Mouse (Mus musculus) lung, embryonic 14.5 days (tissue): ENCODE data around the gene 2310022A10Rik. TPM values are rescaled to one million over a fixed set of nuclear protein-coding genes. Genes with fewer than 3 reads are reported as not detected.

Source experiments
- ATAC-seq: fragments of 200-750 bp; cut with Nextera tagmentation; 2 replicates; pipeline ENCODE4 v1.8.0; 2017; ENCODE audit warnings: mild to moderate bottlenecking, moderate TSS enrichment, moderate library complexity; ENCODE audit not compliant: insufficient read depth
- DNase-seq: peaks from one replicate; pipeline ENCODE4 v3.0.0-alpha.2; 2015
- H3K27ac ChIP-seq: fragments of 300-500 bp; sonication (generic); 2 replicates; pipeline ENCODE4 v1.5.1; 2014; ENCODE audit warnings: low read depth, mild to moderate bottlenecking, moderate library complexity
- H3K27me3 ChIP-seq: fragments of 300-500 bp; sonication (generic); 2 replicates; pipeline ENCODE4 v1.6.1; 2014; ENCODE audit warnings: low read length, control low read depth; ENCODE audit not compliant: insufficient read depth
- H3K36me3 ChIP-seq: fragments of 300-500 bp; sonication (generic); 2 replicates; pipeline ENCODE4 v1.6.1; 2014; ENCODE audit warnings: control low read depth; ENCODE audit not compliant: insufficient read depth
- H3K4me1 ChIP-seq: fragments of 300-500 bp; sonication (generic); 2 replicates; pipeline ENCODE4 v1.6.1; 2014; ENCODE audit warnings: antibody characterized with exemption, control low read depth; ENCODE audit not compliant: insufficient read depth
- H3K4me2 ChIP-seq: fragments of 300-500 bp; sonication (generic); 2 replicates; pipeline ENCODE4 v1.6.1; 2014; ENCODE audit warnings: mild to moderate bottlenecking
- H3K4me3 ChIP-seq: fragments of 300-500 bp; sonication (generic); 2 replicates; pipeline ENCODE4 v1.5.1; 2014; ENCODE audit warnings: low read depth, low read length
- H3K9ac ChIP-seq: fragments of 300-500 bp; sonication (generic); 2 replicates; pipeline ENCODE4 v1.6.1; 2014
- H3K9me3 ChIP-seq: fragments of 300-500 bp; sonication (generic); 2 replicates; pipeline ENCODE4 v1.6.1; 2016; ENCODE audit warnings: low read depth, low read length, control low read depth
- CTCF ChIP-seq: IDR thresholded peaks from 2 replicates; pipeline ENCODE4 v1.5.1; 2016; ENCODE audit warnings: antibody characterized with exemption, low read depth
- WGBS: fragments of 180-500 bp; shearing (Covaris S2); extraction: QIAGEN DNeasy Blood & Tissue Kit; methylation state at CpG from one replicate; pipeline ENCODE4 v1.1.7; 2014; 5-methylcytosine and 5-hydroxymethylcytosine counted together
- polyA plus RNA-seq: library from polyadenylated mRNA; unstranded; fragments of >200 nt; fragmentation: Nextera tagmentation; extraction: Ambion mirVana; gene quantifications from 2 replicates; pipeline ENCODE4 v1.2.1, GENCODE M21; 2014

The 2310022A10Rik gene
- polyA plus RNA-seq, result 20.6 and 25.4 TPM in 2 replicates

DNA sequence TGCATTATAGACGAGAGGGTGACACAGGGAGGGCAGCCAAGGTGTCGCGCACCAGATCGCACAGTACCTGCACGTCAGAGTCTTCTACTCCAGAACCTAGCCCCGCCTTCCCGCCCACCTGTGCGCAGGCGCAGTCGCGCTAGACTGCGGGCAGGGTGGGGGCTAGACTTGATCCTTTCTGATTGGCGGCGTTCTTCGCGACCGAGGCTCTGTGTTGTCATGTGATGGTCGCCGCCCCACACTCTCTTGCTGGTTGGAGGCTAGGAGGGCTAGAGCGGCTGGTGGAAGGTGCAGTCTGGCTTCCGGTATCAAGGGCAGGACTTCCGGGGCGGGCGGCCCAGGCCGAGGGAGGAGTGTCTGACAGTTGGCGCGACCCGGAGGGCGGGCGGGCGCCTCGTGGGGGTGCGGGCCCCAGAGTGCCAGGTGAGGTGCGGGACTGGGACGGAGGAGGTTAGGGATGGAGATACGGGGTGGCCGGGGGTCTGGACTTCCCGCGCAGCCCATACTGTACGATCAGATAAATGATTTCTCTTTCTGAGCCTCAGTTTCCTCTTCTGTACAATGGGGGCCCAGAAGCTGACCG lies at the start of gene 2310022A10Rik, which contains the start of gene Pld3:
TSS of gene 2310022A10Rik (plus strand) at position 303 of the 583 bp plus-strand sequence.
TSS of gene Pld3 (minus strand) at position 288 of the 583 bp plus-strand sequence.
- WGBS, result under 1% methylated on average over 41 of the region's 41 CpGs
- H3K27ac ChIP-seq, result 0 out of 2 replicates have a peak within 1 kb of the TSS, but pooled peaks have one; percentile 30

DNA sequence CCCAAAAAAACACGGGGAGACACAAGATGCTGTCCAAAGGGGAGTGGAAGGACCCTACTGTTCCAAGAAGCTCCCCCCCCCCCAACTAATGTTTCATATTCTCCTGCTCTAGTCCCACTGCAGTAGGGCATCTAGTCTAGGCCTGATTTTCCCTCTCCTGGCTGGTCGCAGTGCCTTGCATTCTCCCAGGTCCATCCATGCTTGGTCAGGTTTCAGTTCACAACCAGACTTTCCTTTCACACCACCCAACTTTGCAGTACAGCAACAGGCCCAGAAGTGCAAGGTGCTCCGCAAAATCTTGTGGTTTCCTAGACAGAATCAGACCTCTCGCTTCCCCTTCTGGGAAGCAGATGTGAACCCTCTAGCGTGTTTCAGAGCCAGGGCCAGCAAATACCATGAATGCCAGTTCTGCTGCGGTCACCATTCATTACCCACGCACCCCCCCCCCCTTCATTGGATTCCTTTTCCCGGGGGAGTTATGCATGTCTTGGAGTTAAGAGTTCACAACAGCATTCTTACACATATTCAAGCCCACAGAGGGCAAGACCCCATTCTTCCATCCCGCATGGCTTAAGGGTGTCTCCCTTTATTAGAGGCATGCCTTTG lies 46.2 kb upstream of the 2310022A10Rik start:
- no peak for TF ChIP-seq CTCF
- 35% methylated on average over 9 of the region's 9 CpGs for WGBS
- no peaks in the 10 kb centered on the region for H3K27me3 ChIP-seq
- peak overlapping the region; percentile 98 for H3K27ac ChIP-seq
- peak; percentile 46 for DNase-seq
- peaks cover 11% of the 10 kb centered on the region for H3K4me1 ChIP-seq
- ATAC-seq, result peak; percentile 9; the same call in 1 of the 2 replicates
- H3K4me3 ChIP-seq, result peak overlapping the region; percentile 41
- H3K9ac ChIP-seq, result peak overlapping the region; percentile 58; the same call in 1 of the 2 replicates
- peak overlapping the region; percentile 57 for H3K4me2 ChIP-seq
- no peaks in the 10 kb centered on the region for H3K9me3 ChIP-seq
- no peaks in the 10 kb centered on the region for H3K36me3 ChIP-seq

More for the DNA sequence above, at the start of gene 2310022A10Rik, which contains the start of gene Pld3:
- TF ChIP-seq CTCF, result no peak
- H3K27me3 ChIP-seq, result no peaks in the 10 kb centered on the region
- no peaks in the 10 kb centered on the region for H3K9me3 ChIP-seq
- H3K36me3 ChIP-seq, result peaks cover 18% of the 10 kb centered on the region; the same call in 1 of the 2 replicates
- peak within 1 kb of the TSS; percentile 72 for H3K9ac ChIP-seq
- DNase-seq, result peak; percentile 95
- H3K4me3 ChIP-seq, result peak within 1 kb of the TSS; percentile 85
- ATAC-seq, result peak; percentile 100
- no peaks in the 10 kb centered on the region for H3K4me1 ChIP-seq
- peak within 1 kb of the TSS; percentile 85 for H3K4me2 ChIP-seq

DNA sequence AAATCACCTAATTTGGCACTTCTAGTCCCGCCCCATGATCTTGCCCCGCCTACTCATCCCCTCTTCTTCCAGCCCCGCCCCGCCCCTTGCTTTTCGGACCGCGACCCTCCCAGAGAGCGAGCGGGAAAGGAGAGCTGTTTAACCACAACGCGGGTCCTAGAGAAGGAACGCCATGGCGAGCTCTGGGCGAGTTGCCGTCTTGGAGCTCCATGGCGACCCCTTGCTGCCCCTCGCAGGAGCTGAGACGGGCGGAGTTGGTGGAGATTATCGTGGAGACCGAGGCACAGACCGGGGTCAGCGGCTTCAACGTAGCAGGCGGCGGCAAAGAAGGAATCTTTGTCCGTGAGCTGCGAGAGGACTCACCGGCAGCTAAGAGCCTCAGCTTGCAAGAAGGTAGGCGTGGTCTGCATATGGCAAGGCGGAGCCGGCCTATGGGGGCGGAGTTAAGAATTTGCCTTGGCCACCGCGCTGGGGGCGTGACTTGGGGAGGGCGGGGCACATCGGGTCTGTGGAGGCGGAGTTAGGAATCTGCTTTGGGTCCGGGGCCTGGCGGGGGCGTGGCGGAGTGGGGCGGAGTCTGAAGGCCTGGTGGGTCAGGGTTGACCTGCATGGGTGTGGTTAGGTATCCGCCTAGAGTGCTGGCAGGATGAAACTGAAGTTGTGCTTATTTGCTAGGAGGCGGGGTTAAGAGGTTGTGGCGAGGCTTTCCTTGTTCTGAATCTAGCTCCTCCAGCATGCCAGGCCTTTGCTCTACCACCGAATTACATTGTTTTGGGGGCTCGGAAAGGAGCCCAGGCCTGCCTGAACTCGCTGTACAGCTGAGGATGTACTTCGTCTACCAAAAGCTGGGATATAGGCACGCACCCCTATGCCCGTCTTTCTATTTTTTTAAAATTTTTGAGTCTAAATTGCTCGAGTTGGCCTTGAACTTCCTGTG lies 45.1 kb upstream of the 2310022A10Rik start:
- no peaks in the 10 kb centered on the region for H3K9me3 ChIP-seq
- peak overlapping the region; percentile 98 for H3K27ac ChIP-seq
- H3K9ac ChIP-seq, result peak overlapping the region; percentile 58
- no peaks in the 10 kb centered on the region for H3K36me3 ChIP-seq
- TF ChIP-seq CTCF, result peak; percentile 38; the same call in 1 of the 2 replicates
- H3K4me3 ChIP-seq, result peak overlapping the region; percentile 41
- peak; percentile 100 for DNase-seq
- under 1% methylated on average over 54 of the region's 54 CpGs for WGBS
- ATAC-seq, result peak; percentile 91
- H3K4me2 ChIP-seq, result peak overlapping the region; percentile 57
- H3K4me1 ChIP-seq, result peaks cover 11% of the 10 kb centered on the region
- no peaks in the 10 kb centered on the region for H3K27me3 ChIP-seq

DNA sequence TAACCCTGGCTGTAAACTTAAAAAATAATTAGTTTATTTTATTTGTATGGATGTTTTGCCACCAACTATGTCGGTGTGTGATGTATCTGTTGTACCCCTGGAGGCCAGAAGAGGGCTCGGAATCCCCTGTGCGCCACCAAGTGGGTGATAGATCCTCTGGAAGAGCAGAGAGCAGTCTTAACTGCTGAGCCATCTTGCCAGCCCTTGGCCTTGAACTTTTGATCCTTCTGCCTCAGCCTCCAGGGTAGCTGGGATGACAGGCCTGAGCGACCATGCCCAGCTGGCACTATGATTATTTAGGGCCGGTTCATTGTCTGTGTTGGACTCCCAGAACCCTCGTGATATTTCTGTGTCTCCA lies 44.4 kb upstream of the 2310022A10Rik start:
- H3K27me3 ChIP-seq, result no peaks in the 10 kb centered on the region
- peak overlapping the region; percentile 57 for H3K4me2 ChIP-seq
- H3K9me3 ChIP-seq, result no peaks in the 10 kb centered on the region
- H3K27ac ChIP-seq, result peak overlapping the region; percentile 98
- ATAC-seq (peak; percentile 61; the same call in 1 of the 2 replicates), DNase-seq (peak; percentile 84)
- H3K4me1 ChIP-seq, result peaks cover 11% of the 10 kb centered on the region
- H3K4me3 ChIP-seq, result peak overlapping the region; percentile 41
- 15% methylated on average over 6 of the region's 6 CpGs for WGBS
- H3K36me3 ChIP-seq, result no peaks in the 10 kb centered on the region
- no peak overlapping the region for H3K9ac ChIP-seq
- peak; percentile 83 for TF ChIP-seq CTCF

DNA sequence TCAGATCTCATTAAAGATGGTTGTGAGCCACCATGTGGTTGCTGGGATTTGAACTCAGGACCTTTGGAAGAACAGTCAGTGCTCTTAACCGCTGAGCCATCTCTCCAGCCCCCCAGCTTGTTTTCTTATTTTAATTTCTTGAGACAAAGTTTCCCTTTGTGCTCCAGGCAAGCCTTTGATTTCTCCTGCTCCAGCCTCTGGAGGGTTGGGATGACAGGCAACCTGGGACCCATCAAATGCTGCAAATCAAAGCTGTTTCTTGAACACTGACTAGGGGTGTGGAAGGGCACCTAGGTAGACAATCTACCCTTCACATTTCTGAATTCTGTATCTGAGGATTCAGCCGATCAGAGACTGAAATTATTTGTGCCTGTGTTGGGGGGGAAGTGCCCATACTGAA lies 42.2 kb upstream of the 2310022A10Rik start:
- Histone ChIP-seq H3K27ac (no peak overlapping the region), H3K4me1 (peaks cover 11% of the 10 kb centered on the region), H3K4me3 (no peak overlapping the region), H3K27me3 (no peaks in the 10 kb centered on the region), H3K9me3 (no peaks in the 10 kb centered on the region), H3K9ac (no peak overlapping the region), H3K4me2 (no peak overlapping the region), H3K36me3 (no peaks in the 10 kb centered on the region)
- WGBS, result 81% methylated on average over 2 of the region's 2 CpGs
- no peak for DNase-seq
- TF ChIP-seq CTCF, result no peak
- ATAC-seq, result no peak

DNA sequence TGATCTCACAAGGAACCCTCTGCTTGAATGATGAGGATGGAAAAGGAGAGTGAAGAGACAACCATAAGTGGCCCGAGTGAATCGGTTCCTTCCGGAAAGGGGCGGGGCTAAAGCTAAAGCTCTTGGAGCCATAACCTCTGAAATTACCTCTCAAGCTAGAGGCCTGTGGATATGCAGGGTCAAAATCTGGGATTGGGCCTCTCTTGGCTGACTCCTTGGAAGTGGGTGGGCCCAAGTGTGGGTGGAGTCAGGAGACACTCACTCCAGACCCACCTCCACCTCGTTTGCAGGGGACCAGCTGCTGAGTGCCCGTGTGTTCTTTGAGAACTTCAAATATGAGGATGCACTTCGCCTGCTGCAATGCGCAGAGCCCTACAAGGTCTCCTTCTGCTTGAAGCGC lies 38.1 kb upstream of the 2310022A10Rik start:
- no peak overlapping the region for H3K4me3 ChIP-seq
- TF ChIP-seq CTCF, result no peak
- DNase-seq, result no peak
- H3K9me3 ChIP-seq, result peaks cover 3% of the 10 kb centered on the region; the same call in 1 of the 2 replicates
- H3K36me3 ChIP-seq, result peaks cover 5% of the 10 kb centered on the region; the same call in 1 of the 2 replicates
- no peak overlapping the region for H3K4me2 ChIP-seq
- no peaks in the 10 kb centered on the region for H3K27me3 ChIP-seq
- 0 out of 2 replicates have a peak, but pooled peaks have one; percentile 11 for ATAC-seq
- 66% methylated on average over 9 of the region's 9 CpGs for WGBS
- no peaks in the 10 kb centered on the region for H3K4me1 ChIP-seq
- no peak overlapping the region for H3K9ac ChIP-seq
- H3K27ac ChIP-seq, result no peak overlapping the region
